Mouse (Mus musculus): Measurements from ENCODE around the gene Wdr54.
A peak's percentile ranks its signal among the peaks of the same experiment; 100 is the strongest.

Gene Wdr54

DNA sequence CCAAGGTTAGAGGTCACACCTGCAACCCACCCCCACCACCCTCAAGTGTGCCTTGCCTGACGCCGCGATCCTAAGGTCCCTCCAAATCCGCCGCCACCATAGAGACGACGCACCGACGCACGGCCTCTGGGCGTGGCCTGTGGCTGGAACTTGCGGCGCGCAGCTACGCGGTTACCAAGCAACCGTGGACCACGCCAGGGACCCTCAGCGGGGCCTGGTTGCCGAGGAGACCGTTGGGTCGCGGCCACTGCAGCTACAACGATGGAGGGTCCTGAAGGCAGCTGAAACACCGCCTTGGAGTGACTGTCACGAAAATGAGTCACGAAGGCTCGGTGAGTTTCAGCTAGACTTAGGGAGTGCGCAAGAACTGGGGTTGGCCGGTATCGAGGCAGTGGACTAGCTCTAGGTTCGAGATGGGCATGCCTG is at the start of gene Wdr54, which contains the start of gene 1700003E16Rik:
TSS of gene Wdr54 (minus strand) at position 139 of the 426 bp plus-strand sequence.
TSS of gene 1700003E16Rik (plus strand) at position 146 of the 426 bp plus-strand sequence.
- peak; percentile 70 for DNase-seq

DNA sequence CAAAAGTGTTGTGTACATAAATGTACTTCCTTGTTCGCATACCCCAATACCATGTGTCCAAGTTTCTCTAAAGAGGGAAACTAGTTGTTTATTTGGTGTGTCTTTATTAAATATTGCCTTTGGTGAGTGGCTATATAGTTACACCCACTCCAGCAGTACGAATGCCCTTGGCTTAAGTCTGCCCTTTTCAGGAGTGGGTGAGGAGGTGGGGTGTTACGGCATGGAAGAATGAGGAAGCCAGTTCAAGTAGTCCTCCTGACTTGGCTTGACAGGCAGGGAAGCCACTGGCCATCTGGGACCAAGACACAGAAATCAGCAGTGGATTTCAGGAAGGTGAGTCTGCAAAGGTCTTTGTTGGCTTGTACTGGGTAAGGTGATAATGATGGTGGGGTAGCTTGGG is 49.7 kb upstream of the Wdr54 start:
- DNase-seq = peak; percentile 21

DNA sequence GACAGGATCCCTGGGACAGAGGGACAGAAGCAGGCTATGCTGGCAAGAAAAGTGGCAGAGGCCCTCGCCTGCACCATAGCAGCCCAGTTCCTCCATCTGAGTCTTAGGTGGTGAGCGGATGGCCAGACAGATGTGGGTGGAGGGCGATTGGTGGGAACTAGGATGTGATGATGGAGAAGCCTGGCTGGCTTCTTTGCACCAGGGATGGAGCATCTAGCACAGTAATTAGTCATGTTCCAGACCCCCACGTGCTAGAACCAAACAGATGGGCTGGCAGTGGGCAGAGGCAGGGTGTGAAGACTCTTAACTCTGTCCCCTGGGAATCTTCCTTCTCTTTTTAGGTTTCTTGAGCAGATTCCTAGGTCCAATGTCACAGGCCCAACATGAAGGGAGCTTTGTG is 47.1 kb upstream of the Wdr54 start:
- DNase-seq = no peak

DNA sequence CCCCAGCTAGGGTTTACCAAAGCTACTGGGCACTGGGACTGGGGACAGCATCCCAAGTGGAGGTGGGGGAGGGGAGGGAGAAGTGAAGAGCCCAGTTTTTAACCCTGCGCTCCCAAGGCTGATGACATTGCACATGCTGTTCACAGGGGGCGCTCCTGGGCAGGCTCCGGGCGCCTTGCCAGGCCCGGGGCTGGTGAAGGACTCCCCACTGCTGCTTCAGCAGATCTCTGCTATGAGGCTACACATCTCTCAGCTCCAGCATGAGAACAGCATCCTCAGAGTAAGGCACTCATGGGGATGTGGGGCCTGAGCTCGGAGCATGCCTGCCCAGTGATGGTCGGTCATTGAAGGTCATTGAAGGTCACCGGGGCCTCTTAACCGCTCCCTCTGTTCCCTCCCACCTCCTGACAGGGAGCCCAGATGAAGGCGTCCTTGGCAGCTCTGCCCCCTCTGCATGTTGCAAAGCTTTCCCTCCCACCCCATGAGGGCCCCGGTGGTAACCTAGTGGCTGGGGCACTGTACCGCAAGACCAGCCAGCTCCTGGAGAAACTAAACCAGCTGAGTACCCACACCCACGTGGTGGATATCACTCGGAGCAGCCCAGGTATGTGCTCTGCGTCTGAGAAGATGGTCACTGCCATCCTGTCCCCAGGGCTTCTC is 41.3 kb upstream of the Wdr54 start:
- peak; percentile 68 for DNase-seq

DNA sequence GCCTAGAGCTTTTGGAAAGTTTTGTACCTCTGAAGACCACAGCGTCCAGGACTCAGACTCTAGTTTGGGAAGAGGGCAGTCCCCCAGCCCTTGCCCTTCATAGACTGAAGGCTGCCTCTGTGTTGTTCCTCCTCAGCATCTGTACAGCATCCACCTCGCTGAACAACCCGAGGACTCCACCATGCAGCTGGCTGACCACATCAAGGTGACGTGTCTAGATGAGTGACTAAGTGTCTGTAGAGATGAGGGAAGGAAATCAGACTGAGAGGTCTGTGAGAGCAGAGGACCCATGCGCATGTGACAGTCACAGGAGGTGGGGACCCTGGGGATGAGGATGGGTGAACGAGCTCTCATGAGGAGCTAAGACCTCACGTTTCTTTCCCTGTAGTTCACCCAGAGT is 37.4 kb upstream of the Wdr54 start:
- DNase-seq = no peak

DNA sequence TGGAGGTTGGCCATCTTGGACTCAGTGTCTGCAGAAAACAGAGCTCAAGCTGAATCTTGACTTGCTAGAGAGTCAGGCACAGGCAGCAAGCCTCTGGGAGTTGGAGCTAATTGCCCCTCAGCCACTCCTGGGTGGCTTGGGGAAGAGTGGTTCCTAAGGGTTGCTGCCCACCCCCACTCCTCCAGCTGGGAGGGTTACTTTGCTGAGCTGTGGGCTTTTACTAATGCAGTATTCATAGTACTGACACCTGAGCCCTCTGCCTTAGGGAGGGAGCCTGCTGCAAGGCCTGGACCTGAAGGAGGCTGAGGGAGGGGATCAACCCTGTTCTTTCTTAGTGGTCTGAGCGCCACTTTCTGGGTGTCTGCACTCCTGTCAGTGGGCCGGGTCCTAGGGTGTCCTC is 30.7 kb upstream of the Wdr54 start:
- DNase-seq = no peak

DNA sequence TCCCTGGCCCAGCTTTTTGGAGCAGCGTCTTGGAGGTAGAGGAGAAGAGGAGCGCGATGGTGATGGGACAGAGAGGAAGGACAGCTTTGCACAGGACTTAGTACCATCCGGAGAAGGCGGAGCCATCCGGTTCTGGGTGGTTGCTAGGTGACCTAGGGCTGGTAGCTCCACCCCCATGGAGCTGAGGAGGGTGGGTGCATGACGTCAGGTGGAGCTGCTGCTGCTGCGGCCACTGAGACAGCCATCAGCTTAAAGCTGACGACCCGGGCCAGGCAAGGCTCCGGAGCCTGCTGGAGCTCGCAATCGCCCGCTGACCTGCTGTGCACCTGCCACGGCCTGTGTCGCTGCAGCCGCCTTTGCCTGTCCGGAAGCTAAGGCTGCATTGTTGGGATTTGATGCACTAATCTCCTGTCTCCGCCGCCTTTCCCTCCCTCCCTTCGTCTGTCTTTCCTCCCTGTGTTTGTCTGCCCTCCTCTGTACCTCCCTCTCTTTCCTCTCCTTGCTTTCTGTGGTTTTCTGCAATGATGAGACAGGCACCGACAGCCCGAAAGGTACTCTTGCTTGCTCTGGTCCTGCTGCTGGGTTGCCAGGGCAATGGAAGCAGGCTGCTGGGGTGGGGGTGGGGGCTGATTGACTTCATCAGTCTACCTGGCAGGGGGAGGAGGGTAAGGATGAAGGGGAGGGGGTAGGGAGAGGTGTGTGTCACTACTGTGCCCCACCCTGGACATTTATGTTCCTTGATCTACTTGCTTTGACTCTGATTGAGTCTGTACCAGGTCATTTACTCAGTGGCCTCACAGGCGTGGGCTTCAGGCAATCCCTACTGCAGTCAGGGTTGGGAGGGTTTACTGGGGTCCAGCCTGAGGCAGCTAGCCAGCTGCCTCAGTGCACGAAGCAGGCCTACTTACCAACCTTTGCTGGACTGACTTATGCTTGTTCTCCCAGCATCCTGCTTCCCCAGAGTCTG is 30.0 kb upstream of the Wdr54 start:
- DNase-seq = peak; percentile 73

DNA sequence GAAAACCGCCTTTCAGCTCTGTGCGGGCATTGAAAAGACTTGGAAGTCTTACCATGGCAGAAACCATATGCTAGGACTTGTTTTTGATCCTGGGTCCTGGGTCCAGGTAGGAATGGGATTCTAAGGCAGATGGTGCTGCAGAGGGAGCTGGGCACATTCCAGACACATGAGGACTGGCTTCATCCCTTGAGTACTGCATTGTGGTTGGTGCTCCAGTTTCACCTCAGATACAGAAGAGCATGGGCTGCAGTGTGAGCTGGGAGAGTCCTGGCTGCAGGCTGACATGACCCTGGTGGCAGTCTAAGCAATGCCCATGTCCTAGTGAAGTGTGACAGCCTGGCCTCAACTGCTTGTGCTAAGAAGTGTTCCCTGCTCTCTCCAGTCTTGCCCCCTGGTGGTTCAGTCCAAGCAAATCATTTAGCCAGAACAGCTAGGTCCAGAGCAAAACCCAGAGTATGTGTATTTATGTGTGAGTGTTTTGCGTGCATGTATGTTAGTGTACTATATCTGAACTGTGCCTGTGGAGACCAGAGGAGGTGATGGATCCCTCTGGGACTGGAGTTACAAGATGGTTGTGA is 28.8 kb upstream of the Wdr54 start:
- peak; percentile 57 for DNase-seq

DNA sequence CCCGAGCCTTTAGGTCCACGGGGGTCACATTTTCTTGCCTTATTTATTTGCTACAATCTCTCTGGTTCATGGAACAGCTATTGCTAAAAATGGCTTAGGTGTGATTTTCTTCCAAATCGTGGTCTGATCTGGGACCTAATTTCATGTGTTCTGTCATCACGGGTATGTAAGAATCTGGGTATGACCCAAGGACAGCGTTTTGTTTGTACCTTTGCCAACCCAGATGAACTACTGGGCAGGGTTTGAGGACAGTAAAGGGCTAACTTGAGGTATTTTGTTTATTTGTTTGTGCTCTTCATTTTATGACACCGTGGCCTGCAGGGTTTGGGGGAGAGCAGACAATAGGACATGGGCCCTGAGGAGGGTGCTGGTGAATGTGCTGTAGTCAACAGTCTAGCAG is 24.4 kb upstream of the Wdr54 start:
- DNase-seq = no peak

DNA sequence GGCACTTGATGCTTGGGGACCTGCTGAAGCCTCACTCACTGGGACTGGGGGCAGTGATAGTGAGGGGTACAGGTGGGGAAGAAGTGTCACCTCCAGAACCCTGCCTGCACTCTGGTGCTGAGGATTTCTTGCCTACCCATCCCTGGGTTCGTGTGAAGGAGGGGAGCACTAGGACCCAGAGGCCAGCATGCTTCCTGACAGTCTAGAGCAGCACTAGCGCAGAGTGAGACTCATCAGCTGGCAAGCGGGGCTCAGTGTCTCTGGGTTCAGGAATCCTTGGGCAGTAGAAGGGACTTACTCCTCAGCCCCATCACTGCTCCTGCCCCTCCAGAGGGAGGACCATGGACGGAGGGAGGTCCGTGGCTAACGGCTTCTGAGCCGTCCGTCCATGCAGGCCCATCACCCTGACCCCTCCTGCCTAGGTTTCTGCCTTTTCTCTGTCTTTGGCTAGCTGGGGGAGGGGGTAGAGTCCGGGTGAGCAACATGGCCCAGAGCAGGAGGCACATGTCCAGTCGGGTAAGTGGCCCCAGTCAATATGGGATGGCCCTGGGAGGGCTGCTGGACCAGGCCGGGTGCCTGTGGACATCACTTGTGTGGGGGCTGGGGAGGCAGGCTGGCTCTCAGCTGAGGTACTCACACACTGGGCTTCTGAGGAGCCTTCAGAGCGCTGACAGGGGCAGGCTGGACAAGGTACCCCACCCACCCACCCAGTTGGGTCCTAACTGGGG is 23.4 kb upstream of the Wdr54 start:
- peak; percentile 54 for DNase-seq

DNA sequence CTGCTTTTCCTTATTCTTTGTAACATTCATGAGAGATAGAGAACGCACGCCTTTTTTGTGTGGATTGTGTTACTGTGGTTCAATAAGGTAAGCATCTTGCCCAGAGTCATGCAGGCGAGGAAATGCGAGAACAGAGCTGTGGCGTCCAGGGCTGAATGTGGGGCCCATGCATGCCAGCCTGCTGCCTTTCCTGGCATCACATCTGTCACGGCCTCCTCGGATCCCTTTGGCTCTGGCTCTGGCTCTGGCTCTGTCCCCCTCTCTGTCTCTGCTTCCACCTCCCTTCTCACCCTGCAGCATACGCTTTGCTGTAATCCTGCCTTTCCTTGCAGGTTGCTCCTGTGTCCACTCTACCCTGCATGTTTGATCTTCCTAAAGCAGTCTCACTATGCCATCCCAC is 19.8 kb upstream of the Wdr54 start:
- DNase-seq = no peak

DNA sequence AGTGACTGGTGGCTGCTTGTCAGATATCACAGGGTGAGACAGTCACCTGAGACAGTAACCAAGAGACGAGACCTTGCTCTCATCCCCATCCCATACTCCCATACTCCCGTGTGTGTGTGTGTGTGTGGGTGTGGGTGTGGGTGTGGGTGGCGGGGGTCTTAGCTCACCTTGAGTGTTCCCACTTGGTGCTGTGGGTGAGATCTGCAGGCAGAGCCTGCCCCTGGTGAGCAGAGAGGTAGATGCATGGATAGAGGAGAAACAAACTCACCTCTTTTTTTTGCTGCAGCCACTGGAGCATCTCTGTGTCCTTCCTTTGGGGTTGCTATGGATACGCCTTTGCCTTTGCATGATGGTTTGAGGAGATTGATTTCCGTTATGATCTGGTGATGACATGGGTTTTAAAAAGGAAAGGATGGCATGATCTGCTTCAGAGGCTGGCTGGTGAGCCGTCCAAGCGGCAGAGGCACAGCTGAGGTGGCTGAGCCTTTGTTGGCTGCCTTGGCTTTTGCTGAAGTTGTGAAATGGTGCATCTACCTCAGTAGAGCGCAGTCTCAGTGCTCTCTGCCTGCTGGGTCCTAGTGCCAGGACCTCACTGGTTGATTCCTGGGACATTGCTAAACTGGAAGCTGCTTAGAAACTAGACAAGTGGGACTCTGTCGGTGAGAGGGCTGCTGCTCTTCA is 16.2 kb upstream of the Wdr54 start:
- no peak for DNase-seq

DNA sequence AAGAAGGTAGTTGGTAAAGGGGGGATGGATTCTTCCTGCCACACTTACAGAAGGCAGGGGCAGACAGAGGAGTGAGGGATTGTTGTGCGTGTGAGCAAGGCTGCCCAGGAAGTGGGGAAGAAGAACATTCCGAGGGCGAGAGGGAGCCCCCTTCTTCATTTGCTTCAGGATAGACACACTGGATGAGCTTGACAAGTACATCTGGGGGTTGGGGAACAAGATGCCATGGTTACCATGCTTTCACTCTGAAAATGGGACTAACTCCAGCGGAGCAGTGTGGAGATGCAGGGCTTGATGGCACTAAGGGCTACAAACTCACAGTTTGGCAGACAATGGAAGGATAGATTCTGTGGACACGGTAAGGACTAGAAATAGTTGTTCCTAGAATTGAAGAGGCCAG is 14.9 kb upstream of the Wdr54 start:
- DNase-seq = no peak

DNA sequence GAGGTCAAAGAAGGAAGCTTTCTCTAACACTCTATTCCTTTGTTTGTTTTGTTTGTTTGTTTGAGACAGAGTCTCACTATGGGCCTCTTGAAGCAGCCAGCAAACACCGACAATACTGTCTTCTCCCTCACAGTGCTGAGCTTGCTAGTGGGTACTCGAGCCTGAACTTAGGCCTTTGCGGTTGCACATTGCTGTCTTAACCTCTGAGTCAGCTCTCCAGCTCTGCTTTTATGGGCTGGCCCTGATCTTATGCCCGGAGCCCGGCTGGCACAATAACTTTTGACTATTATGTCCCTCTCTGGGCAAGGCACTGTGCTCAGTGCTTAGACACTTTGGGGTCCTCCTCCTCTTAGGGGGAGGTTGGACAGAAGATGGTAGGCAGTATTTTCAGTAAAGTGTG is 13.7 kb upstream of the Wdr54 start:
- DNase-seq = no peak

DNA sequence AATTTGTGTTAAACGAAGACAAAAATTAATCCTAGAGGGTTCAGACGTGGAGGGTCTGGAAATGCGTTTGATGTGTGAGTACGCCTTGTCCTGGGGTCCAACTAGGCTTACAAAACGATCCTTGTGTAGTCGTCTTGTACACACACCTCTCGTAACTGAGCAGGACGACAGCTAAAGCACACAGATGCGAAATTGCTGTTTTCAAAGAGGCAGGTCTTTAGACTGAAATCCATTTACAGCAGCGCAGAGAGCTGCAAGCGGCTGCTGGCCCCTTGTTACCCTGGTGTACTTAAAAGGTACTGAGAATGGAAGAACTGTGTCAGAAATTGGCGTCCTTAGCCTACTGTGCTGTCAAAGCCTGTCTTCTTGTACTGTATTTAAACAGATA is 10.0 kb upstream of the Wdr54 start:
- DNase-seq = no peak

DNA sequence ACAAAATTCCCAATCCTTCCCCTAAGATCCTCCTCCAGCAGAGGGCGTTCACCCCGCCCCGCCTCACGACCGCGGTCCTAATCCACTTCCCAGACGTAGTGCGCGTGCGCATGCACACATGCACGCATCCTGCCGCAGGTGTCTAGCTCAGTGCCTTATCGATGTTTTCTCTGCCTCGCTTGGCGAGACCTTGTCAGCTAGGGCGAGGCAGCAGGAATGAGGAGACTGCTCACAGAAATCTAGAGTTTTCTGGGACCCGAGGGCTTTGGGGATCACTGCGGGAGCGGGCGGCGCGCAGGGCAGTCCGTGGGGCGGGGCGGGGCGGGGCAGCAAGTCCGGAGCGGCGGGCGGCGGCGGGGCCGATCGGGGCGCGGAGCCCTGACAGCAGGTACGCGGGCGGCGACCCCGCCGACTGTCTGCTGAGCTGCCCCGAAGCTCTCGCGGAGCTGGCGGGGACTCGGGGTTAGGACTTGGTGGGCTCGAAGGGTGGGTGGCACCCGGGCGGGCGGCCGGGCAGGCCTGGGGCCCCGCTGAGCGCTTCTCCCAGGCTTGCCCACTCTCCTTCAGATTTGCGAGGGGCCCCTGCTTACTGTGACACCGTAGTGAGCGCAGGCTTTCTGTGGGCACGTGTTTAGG is 9.5 kb upstream of the Wdr54 start, which contains the start of gene Dctn1:
TSS of gene Dctn1 (plus strand) at position 314 of the 636 bp plus-strand sequence.
- peak; percentile 97 for DNase-seq

DNA sequence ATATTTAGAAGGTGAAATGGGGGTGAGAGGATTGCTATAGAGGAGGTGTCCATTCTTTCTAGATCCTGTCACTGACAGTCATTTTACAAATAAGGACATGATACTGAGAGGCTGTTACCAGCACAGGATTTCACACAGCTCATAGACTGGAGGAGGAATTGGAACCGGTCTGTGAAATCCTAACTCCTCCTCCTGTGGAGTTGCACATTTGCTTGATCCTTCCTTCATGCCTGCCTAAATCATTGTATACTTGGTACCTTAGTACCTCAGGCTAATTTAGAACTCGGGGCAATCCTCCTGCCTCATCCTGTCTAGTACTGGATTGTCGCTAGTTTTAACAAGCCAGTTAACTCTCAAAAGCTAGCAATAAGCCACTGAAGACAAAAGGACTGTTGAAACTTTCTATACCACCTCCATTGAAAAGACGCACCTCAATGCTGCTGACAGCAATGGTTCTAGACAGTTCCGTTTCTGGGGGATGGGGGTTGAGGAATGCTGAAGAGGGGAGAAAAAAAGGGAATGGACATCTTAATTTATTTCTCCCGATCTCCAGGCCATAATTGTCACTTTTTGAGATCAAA is 8.9 kb upstream of the Wdr54 start:
- no peak for DNase-seq

DNA sequence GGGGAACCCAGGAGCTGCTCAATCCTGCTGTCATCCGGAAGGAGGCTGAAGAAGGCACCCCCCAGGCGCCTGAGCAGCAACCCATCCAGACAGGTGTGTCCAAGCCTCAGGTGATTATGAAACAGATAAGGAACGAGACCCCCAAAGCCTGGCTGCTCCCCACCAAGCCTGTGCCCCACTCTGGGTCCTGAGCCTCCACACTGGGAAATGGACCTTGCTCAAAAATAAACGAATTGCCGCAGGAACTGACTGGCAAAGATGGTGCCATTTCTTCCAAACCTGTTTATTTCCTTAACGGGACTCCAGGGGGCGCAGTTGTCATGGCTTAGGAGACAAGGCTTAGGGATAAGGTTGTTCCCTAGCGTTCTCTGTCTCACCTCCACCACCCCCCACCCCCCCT is 6.5 kb upstream of the Wdr54 start:
- DNase-seq = peak; percentile 75

DNA sequence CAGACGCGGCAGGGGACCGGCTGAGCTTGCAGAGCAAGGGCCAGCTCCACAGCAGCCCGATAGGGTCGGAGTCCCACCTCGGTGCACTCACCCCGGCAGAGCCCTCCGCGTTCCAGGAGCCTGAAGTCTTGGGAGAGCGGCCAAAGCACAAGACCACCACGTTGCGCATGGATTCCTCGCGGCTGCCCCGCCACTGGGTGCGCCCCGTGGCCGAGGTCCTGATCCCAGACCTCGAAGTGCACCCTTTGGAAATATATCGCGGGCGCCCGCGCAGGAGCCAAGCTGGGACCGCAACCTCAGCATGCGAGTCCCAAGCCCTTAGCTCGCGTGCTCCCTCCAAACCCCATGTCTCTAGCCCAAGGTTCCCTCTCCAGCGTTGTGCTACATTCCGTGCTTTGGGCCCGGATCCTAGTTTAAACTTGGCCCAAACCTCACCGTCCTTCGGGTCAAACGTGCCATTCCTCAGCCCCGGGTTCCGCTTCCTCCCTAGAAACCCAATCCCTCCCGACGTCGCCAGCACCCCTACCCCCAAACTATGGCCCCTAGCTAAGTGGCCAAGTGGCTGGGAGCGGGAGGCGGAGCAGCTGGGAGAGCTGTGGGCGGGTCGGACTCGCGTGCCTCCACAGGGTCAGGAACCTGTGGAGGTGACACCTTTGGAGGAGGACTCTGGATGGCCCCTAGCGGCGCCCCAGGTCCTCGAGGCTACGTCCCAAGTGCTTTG is 5.9 kb upstream of the Wdr54 start:
- DNase-seq = peak; percentile 66

DNA sequence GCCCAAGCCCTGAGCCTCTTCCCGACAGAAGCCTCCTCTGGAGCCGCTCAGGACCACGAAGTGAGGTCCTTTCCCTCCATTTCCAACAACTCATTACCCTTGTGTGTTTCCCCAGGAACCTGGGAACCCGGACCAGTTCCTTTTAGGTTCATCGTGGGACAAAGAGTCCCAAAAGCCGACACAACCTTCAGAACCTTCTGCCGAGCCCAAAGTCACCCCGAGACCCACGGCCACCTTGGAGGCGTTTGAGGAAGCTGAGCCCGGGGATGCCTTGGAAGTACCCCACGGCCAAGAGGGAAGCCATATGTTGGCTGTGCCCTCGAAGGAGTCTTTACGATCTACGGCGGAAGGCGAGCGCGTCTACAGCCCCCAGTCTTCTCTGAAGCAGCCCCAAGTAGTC is 5.2 kb upstream of the Wdr54 start:
- no peak for DNase-seq

DNA sequence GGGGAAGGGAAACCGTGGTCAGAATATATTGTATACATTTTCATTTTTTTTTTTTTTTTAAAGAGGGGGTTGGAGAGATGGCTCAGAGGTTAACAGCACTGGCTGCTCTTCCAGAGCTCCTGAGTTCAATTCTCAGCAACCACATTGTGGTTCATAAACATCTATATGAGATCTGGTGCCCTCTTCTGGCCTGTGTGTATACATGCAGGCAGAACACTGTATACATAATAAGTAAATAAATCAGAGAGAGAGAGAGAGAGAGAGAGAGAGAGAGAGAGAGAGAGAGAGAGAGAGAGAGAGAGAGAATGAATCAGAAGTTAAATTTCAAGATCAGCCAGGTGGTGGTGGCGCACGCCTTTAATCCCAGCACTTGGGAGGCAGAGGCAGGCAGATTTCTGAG is 3.3 kb upstream of the Wdr54 start:
- peak; percentile 69 for DNase-seq
